Mouse (Mus musculus): ENCODE measurements around the gene Tas2r106.

The Tas2r106 gene

GRCm38 (mm10) chr6:131678786-131679185 lies at the start of gene Tas2r106:
Tas2r106 (minus strand) TSS chr6:131678886.
- DNase-seq (ENCODE audit: low read depth, low spot score): no peak

GRCm38 (mm10) chr6:131712803-131713202 lies 34.1 kb upstream of the Tas2r106 start:
- no peak for DNase-seq (ENCODE audit: low read depth, low spot score)

- no peak for DNase-seq (ENCODE audit: low read depth, low spot score)
Measured at GRCm38 (mm10) chr6:131689963-131690362, 11.3 kb upstream of the Tas2r106 start, which contains the start of gene Tas2r114. Tas2r114 (minus strand) TSS chr6:131690063.

- no peak for DNase-seq (ENCODE audit: low read depth, low spot score)
Measured at GRCm38 (mm10) chr6:131687395-131687794, 8.7 kb upstream of the Tas2r106 start, which contains the start of gene Tas2r105. Tas2r105 (minus strand) TSS chr6:131687495.

- DNase-seq (ENCODE audit: low read depth, low spot score): no peak
Measured at GRCm38 (mm10) chr6:131685644-131686043, 7.0 kb upstream of the Tas2r106 start, which contains the start of gene Tas2r104. Tas2r104 (minus strand) TSS chr6:131685744.

GRCm38 (mm10) chr6:131660049-131660448 lies 18.6 kb downstream of the Tas2r106 start, which contains the start of gene Tas2r107:
Tas2r107 (minus strand) TSS chr6:131660149.
- no peak for DNase-seq (ENCODE audit: low read depth, low spot score)

- no peak for DNase-seq (ENCODE audit: low read depth, low spot score)
Measured at GRCm38 (mm10) chr6:131630812-131631211, 47.9 kb downstream of the Tas2r106 start, which contains the start of gene Tas2r130. Tas2r130 (minus strand) TSS chr6:131630912.
